Mouse (Mus musculus) hindbrain, embryonic 14.5 days (tissue): ENCODE measurements around the gene Chd1. TPM values are rescaled to one million over a fixed set of nuclear protein-coding genes. Genes with fewer than 3 reads are reported as not detected.
"Not testable (repeated sequence)": the region's sequence is repeated elsewhere in the genome, so short reads cannot be mapped to it uniquely, and the experiment has no call there.

Source experiments
- ATAC-seq: fragments of 200-750 bp; cut with Nextera tagmentation; 2 replicates; pipeline ENCODE4 v1.8.0; 2017; ENCODE audit warnings: moderate number of reproducible peaks, mild to moderate bottlenecking, moderate TSS enrichment, moderate library complexity; ENCODE audit not compliant: low FRiP score
- DNase-seq: peaks from one replicate; pipeline ENCODE4 v3.0.0-alpha.2; 2015; ENCODE audit warnings: low spot score
- H3K27ac ChIP-seq: fragments of 300-500 bp; sonication (generic); 2 replicates; pipeline ENCODE4 v1.5.1; 2014; ENCODE audit warnings: mild to moderate bottlenecking, moderate library complexity
- H3K27me3 ChIP-seq: fragments of 300-500 bp; sonication (generic); 2 replicates; pipeline ENCODE4 v1.6.1; 2014; ENCODE audit warnings: mild to moderate bottlenecking, low read length, mixed read lengths; ENCODE audit not compliant: control insufficient read depth, insufficient read depth
- H3K36me3 ChIP-seq: fragments of 300-500 bp; sonication (generic); replicated peaks from 2 replicates; pipeline ENCODE4 v1.6.1; 2014; ENCODE audit not compliant: control insufficient read depth, insufficient read depth
- H3K4me1 ChIP-seq: fragments of 300-500 bp; sonication (generic); replicated peaks from 2 replicates; pipeline ENCODE4 v1.6.1; 2014; ENCODE audit warnings: antibody characterized with exemption, low read length, mixed read lengths; ENCODE audit not compliant: control insufficient read depth, insufficient read depth
- H3K4me2 ChIP-seq: fragments of 300-500 bp; sonication (generic); replicated peaks from 2 replicates; pipeline ENCODE4 v1.6.1; 2014; ENCODE audit warnings: mild to moderate bottlenecking, moderate library complexity
- H3K4me3 ChIP-seq: fragments of 300-500 bp; sonication (generic); replicated peaks from 2 replicates; pipeline ENCODE4 v1.5.1; 2014; ENCODE audit warnings: mild to moderate bottlenecking, low read length
- H3K9ac ChIP-seq: fragments of 300-500 bp; sonication (generic); 2 replicates; pipeline ENCODE4 v1.6.1; 2014
- H3K9me3 ChIP-seq: fragments of 300-500 bp; sonication (generic); 2 replicates; pipeline ENCODE4 v1.6.1; 2016; ENCODE audit warnings: low read length; ENCODE audit not compliant: control insufficient read depth
- WGBS: fragments of 180-500 bp; shearing (Covaris S2); extraction: QIAGEN DNeasy Blood & Tissue Kit; methylation state at CpG from one replicate; pipeline ENCODE4 v1.1.7; 2014; 5-methylcytosine and 5-hydroxymethylcytosine counted together
- polyA plus RNA-seq: library from polyadenylated mRNA; unstranded; fragments of >200 nt; fragmentation: Nextera tagmentation; extraction: Ambion mirVana; gene quantifications from 2 replicates; pipeline ENCODE4 v1.2.1, GENCODE M21; 2014

Chd1 gene
- polyA plus RNA-seq, 1 experiment from 2014 or later: 21.8 TPM

GRCm38 (mm10) chr17:15723866-15724475 lies 19.2 kb downstream of the Chd1 start:
- H3K4me3 ChIP-seq, H3K4me1 ChIP-seq, H3K27ac ChIP-seq, H3K27me3 ChIP-seq, H3K9me3 ChIP-seq, ATAC-seq, H3K9ac ChIP-seq, H3K4me2 ChIP-seq: not testable (repeated sequence)
- 86% methylated on average over 2 of the region's 5 CpGs for WGBS
- peak; percentile 74 for DNase-seq
- peaks cover 37% of the 10 kb centered on the region for H3K36me3 ChIP-seq

GRCm38 (mm10) chr17:15731706-15732105 lies 26.9 kb downstream of the Chd1 start:
- DNase-seq (no peak), ATAC-seq (no peak)
- no peak overlapping the region for H3K27ac ChIP-seq
- H3K4me1 ChIP-seq: no peaks in the 10 kb centered on the region
- no peaks in the 10 kb centered on the region for H3K9me3 ChIP-seq
- peaks cover 84% of the 10 kb centered on the region for H3K36me3 ChIP-seq
- no peak overlapping the region for H3K4me3 ChIP-seq
- no peak overlapping the region for H3K4me2 ChIP-seq
- H3K27me3 ChIP-seq: no peaks in the 10 kb centered on the region
- H3K9ac ChIP-seq: no peak overlapping the region
- 69% methylated on average over 5 of the region's 5 CpGs for WGBS

- no peaks in the 10 kb centered on the region for H3K9me3 ChIP-seq
- H3K27ac ChIP-seq: no peak overlapping the region
- H3K4me3 ChIP-seq: no peak overlapping the region
- peaks cover 68% of the 10 kb centered on the region for H3K36me3 ChIP-seq
- H3K4me2 ChIP-seq: no peak overlapping the region
- H3K9ac ChIP-seq: no peak overlapping the region
- ATAC-seq (no peak), DNase-seq (no peak)
- no peaks in the 10 kb centered on the region for H3K27me3 ChIP-seq
- WGBS: 93% methylated on average over 10 of the region's 10 CpGs
- H3K4me1 ChIP-seq: no peaks in the 10 kb centered on the region
Measured at GRCm38 (mm10) chr17:15737346-15737917, 32.7 kb downstream of the Chd1 start.

GRCm38 (mm10) chr17:15741836-15742235 lies 37.1 kb downstream of the Chd1 start:
- Histone ChIP-seq H3K4me3 (no peak overlapping the region), H3K27me3 (no peaks in the 10 kb centered on the region), H3K9ac (no peak overlapping the region), H3K4me1 (no peaks in the 10 kb centered on the region), H3K27ac (no peak overlapping the region), H3K36me3 (peaks cover 75% of the 10 kb centered on the region), H3K9me3 (no peaks in the 10 kb centered on the region), H3K4me2 (no peak overlapping the region)
- 93% methylated on average over 8 of the region's 8 CpGs for WGBS
- no peak for ATAC-seq
- no peak for DNase-seq

- H3K4me2 ChIP-seq: no peak overlapping the region
- H3K4me1 ChIP-seq: no peaks in the 10 kb centered on the region
- ATAC-seq: no peak
- no peak overlapping the region for H3K4me3 ChIP-seq
- no peak overlapping the region for H3K27ac ChIP-seq
- no peaks in the 10 kb centered on the region for H3K9me3 ChIP-seq
- DNase-seq: no peak
- WGBS: 95% methylated on average over 10 of the region's 10 CpGs
- H3K36me3 ChIP-seq: peaks cover 74% of the 10 kb centered on the region
- H3K9ac ChIP-seq: no peak overlapping the region
- H3K27me3 ChIP-seq: no peaks in the 10 kb centered on the region
Measured at GRCm38 (mm10) chr17:15742953-15743352, 38.2 kb downstream of the Chd1 start.

GRCm38 (mm10) chr17:15743379-15743778 lies 38.6 kb downstream of the Chd1 start:
- no peaks in the 10 kb centered on the region for H3K9me3 ChIP-seq
- no peaks in the 10 kb centered on the region for H3K4me1 ChIP-seq
- DNase-seq: no peak
- no peaks in the 10 kb centered on the region for H3K27me3 ChIP-seq
- no peak overlapping the region for H3K4me3 ChIP-seq
- H3K4me2 ChIP-seq: no peak overlapping the region
- WGBS: 91% methylated on average over 5 of the region's 5 CpGs
- no peak overlapping the region for H3K9ac ChIP-seq
- peaks cover 75% of the 10 kb centered on the region for H3K36me3 ChIP-seq
- H3K27ac ChIP-seq: no peak overlapping the region
- no peak for ATAC-seq

GRCm38 (mm10) chr17:15746696-15747095 lies 41.9 kb downstream of the Chd1 start:
- Histone ChIP-seq H3K9me3 (no peaks in the 10 kb centered on the region), H3K36me3 (peaks cover 86% of the 10 kb centered on the region), H3K9ac (no peak overlapping the region), H3K4me1 (no peaks in the 10 kb centered on the region), H3K4me2 (no peak overlapping the region), H3K27ac (no peak overlapping the region), H3K27me3 (no peaks in the 10 kb centered on the region), H3K4me3 (no peak overlapping the region)
- ATAC-seq (no peak), DNase-seq (no peak)
- 88% methylated on average over 11 of the region's 11 CpGs for WGBS

- Histone ChIP-seq H3K9ac (no peak overlapping the region), H3K27me3 (no peaks in the 10 kb centered on the region), H3K4me3 (no peak overlapping the region), H3K36me3 (peaks cover 90% of the 10 kb centered on the region), H3K27ac (no peak overlapping the region), H3K4me2 (no peak overlapping the region), H3K9me3 (no peaks in the 10 kb centered on the region), H3K4me1 (no peaks in the 10 kb centered on the region)
- DNase-seq (no peak), ATAC-seq (no peak)
- 92% methylated on average over 6 of the region's 6 CpGs for WGBS
Measured at GRCm38 (mm10) chr17:15748022-15748421, 43.3 kb downstream of the Chd1 start.

GRCm38 (mm10) chr17:15751264-15751663 lies 46.5 kb downstream of the Chd1 start:
- H3K4me2 ChIP-seq, H3K27ac ChIP-seq, DNase-seq, H3K9me3 ChIP-seq, ATAC-seq, H3K27me3 ChIP-seq, H3K4me3 ChIP-seq, H3K4me1 ChIP-seq, H3K9ac ChIP-seq: not testable (repeated sequence)
- 90% methylated on average over 5 of the region's 5 CpGs for WGBS
- peaks cover 88% of the 10 kb centered on the region for H3K36me3 ChIP-seq

GRCm38 (mm10) chr17:15761191-15761590 lies 56.4 kb downstream of the Chd1 start:
- H3K27me3 ChIP-seq: no peaks in the 10 kb centered on the region
- 94% methylated on average over 8 of the region's 8 CpGs for WGBS
- no peaks in the 10 kb centered on the region for H3K4me1 ChIP-seq
- ATAC-seq (no peak), DNase-seq (no peak)
- no peaks in the 10 kb centered on the region for H3K9me3 ChIP-seq
- no peak overlapping the region for H3K27ac ChIP-seq
- H3K4me3 ChIP-seq: no peak overlapping the region
- H3K9ac ChIP-seq: no peak overlapping the region
- no peak overlapping the region for H3K4me2 ChIP-seq
- peaks cover 82% of the 10 kb centered on the region for H3K36me3 ChIP-seq
